Mouse (Mus musculus) gastrocnemius, adult 18-20 months (tissue): Measurements from ENCODE around the gene 1700061G19Rik. TPM values are rescaled to one million over a fixed set of nuclear protein-coding genes. Genes with fewer than 3 reads are reported as not detected.
"Not testable (repeated sequence)": the region's sequence is repeated elsewhere in the genome, so short reads cannot be mapped to it uniquely, and the experiment has no call there.

Source experiments
- DNase-seq: peaks from one replicate; pipeline ENCODE4 v3.0.0; 2021; ENCODE audit warnings: low spot score
- total RNA-seq, 2 experiments: library from RNA; stranded (reverse); gene quantifications; 2 replicates each; pipeline ENCODE4 v1.2.3; 2021

Gene 1700061G19Rik
- total RNA-seq, 2 experiments from 2014 or later = not detected

- no peak for DNase-seq
These were observed 4.9 kb upstream of the 1700061G19Rik start for GRCm38 (mm10) chr17:56870287-56870953.

- no peak for DNase-seq
These were observed 3.5 kb upstream of the 1700061G19Rik start for GRCm38 (mm10) chr17:56871767-56872166.

GRCm38 (mm10) chr17:56872512-56872911 lies 2.8 kb upstream of the 1700061G19Rik start:
- no peak for DNase-seq

GRCm38 (mm10) chr17:56874237-56874636 lies 1.0 kb upstream of the 1700061G19Rik start, which contains the start of gene Acsbg2:
Gene Acsbg2, minus strand, starts transcription at chr17:56874447.
- no peak for DNase-seq

GRCm38 (mm10) chr17:56876465-56876864 lies 1.2 kb downstream of the 1700061G19Rik start:
- no peak for DNase-seq

GRCm38 (mm10) chr17:56876981-56877380 lies 1.7 kb downstream of the 1700061G19Rik start:
- DNase-seq = no peak

- no peak for DNase-seq
These were observed 2.1 kb downstream of the 1700061G19Rik start for GRCm38 (mm10) chr17:56877426-56877825.

GRCm38 (mm10) chr17:56883612-56884011 lies 8.3 kb downstream of the 1700061G19Rik start:
- no peak for DNase-seq

- DNase-seq = no peak
These were observed 9.1 kb downstream of the 1700061G19Rik start for GRCm38 (mm10) chr17:56884331-56884730.

GRCm38 (mm10) chr17:56884809-56885208 lies 9.5 kb downstream of the 1700061G19Rik start:
- DNase-seq = no peak

- DNase-seq = no peak
These were observed 12.8 kb downstream of the 1700061G19Rik start for GRCm38 (mm10) chr17:56888050-56888449.

GRCm38 (mm10) chr17:56890018-56890417 lies 14.7 kb downstream of the 1700061G19Rik start:
- no peak for DNase-seq

GRCm38 (mm10) chr17:56895368-56895918 lies 20.2 kb downstream of the 1700061G19Rik start:
- DNase-seq = no peak

GRCm38 (mm10) chr17:56896513-56897129 lies 21.3 kb downstream of the 1700061G19Rik start:
- DNase-seq = no peak

- DNase-seq = peak; percentile 75
These were observed 22.4 kb downstream of the 1700061G19Rik start for GRCm38 (mm10) chr17:56897630-56898195.

GRCm38 (mm10) chr17:56902698-56903097 lies 27.4 kb downstream of the 1700061G19Rik start:
- DNase-seq = no peak

- DNase-seq = no peak
These were observed 30.9 kb downstream of the 1700061G19Rik start for GRCm38 (mm10) chr17:56906166-56906565.

GRCm38 (mm10) chr17:56907096-56907495 lies 31.8 kb downstream of the 1700061G19Rik start:
- DNase-seq = no peak

GRCm38 (mm10) chr17:56907887-56908286 lies 32.6 kb downstream of the 1700061G19Rik start:
- DNase-seq = no peak

- DNase-seq = not testable (repeated sequence)
These were observed 34.5 kb downstream of the 1700061G19Rik start for GRCm38 (mm10) chr17:56909764-56910163.

- DNase-seq = no peak
These were observed 37.7 kb downstream of the 1700061G19Rik start for GRCm38 (mm10) chr17:56913023-56913422.

- DNase-seq = no peak
These were observed 38.2 kb downstream of the 1700061G19Rik start for GRCm38 (mm10) chr17:56913444-56913843.
